Mouse (Mus musculus) heart, adult 2 months (tissue): Measurements from ENCODE around the gene Pomp.

ENCODE experiments used
- EP300 ChIP-seq: fragments of 200-500 bp; IDR thresholded peaks from 2 replicates; pipeline ENCODE4 v1.6.1; 2011; ENCODE audit warnings: low read depth, low read length, control low read depth; ENCODE audit not compliant: insufficient read depth
- POLR2A ChIP-seq: fragments of 200-500 bp; IDR thresholded peaks from 2 replicates; pipeline ENCODE4 v1.6.1; 2011; ENCODE audit warnings: mild to moderate bottlenecking, low read depth, low read length, control low read depth; ENCODE audit not compliant: insufficient read depth

DNA sequence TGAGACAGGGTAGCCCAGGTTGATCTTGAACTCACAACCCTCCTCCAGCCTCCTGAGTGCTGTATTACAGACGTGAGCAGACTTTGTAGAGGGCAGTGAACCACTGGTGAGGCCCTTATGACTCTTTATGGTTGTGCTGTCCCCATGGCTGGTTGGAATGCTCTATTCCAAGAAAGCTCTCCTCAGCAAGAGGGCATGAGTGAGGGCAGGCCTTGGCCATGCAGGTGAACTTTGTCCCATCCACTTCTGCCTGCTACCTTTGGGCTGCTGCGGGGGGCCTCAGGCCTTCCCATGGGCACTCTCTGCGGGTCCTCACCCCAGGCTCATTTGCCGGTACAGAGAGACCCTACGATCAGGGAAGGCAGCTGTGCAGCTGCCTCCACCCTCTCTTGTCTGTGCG lies 32.5 kb downstream of the Pomp start:
- TF ChIP-seq EP300, result no peak
- TF ChIP-seq POLR2A, result no peak
